Mouse (Mus musculus): ENCODE results near the gene Pcbd2.

The Pcbd2 gene

GRCm38 (mm10) chr13:55737885-55738284 is 10.7 kb downstream of the Pcbd2 start:
- DNase-seq, result no peak

GRCm38 (mm10) chr13:55742306-55742705 is 15.1 kb downstream of the Pcbd2 start:
- DNase-seq, result no peak

GRCm38 (mm10) chr13:55754380-55754779 is 27.2 kb downstream of the Pcbd2 start:
- no peak for DNase-seq

GRCm38 (mm10) chr13:55756789-55757188 is 29.6 kb downstream of the Pcbd2 start:
- no peak for DNase-seq

- DNase-seq, result no peak
Observed at GRCm38 (mm10) chr13:55757645-55758044, 30.5 kb downstream of the Pcbd2 start.

GRCm38 (mm10) chr13:55760576-55760975 is 33.4 kb downstream of the Pcbd2 start:
- DNase-seq, result no peak

GRCm38 (mm10) chr13:55761486-55761885 is 34.3 kb downstream of the Pcbd2 start:
- no peak for DNase-seq

- DNase-seq, result no peak
Observed at GRCm38 (mm10) chr13:55774352-55774751, 47.2 kb downstream of the Pcbd2 start.

- no peak for DNase-seq
Observed at GRCm38 (mm10) chr13:55775056-55775455, 47.9 kb downstream of the Pcbd2 start.

- DNase-seq, result no peak
Observed at GRCm38 (mm10) chr13:55784268-55784667, 57.1 kb downstream of the Pcbd2 start, which contains the start of gene Catsper3. TSS of gene Catsper3 (plus strand) at chr13:55784568.

- no peak for DNase-seq
Observed at GRCm38 (mm10) chr13:55786120-55786519, 59.0 kb downstream of the Pcbd2 start.

GRCm38 (mm10) chr13:55801246-55801645 is 74.1 kb downstream of the Pcbd2 start:
- no peak for DNase-seq

- no peak for DNase-seq
Observed at GRCm38 (mm10) chr13:55803973-55804372, 76.8 kb downstream of the Pcbd2 start.

- no peak for DNase-seq
Observed at GRCm38 (mm10) chr13:55809041-55809623, 82.0 kb downstream of the Pcbd2 start.

GRCm38 (mm10) chr13:55809707-55810106 is 82.5 kb downstream of the Pcbd2 start:
- no peak for DNase-seq

- DNase-seq, result no peak
Observed at GRCm38 (mm10) chr13:55810947-55811346, 83.8 kb downstream of the Pcbd2 start.

GRCm38 (mm10) chr13:55813490-55814016 is 86.4 kb downstream of the Pcbd2 start:
- no peak for DNase-seq

GRCm38 (mm10) chr13:55814834-55815233 is 87.7 kb downstream of the Pcbd2 start:
- DNase-seq, result no peak

GRCm38 (mm10) chr13:55822499-55822898 is 95.3 kb downstream of the Pcbd2 start:
- no peak for DNase-seq

GRCm38 (mm10) chr13:55824151-55824945 is 97.2 kb downstream of the Pcbd2 start:
- DNase-seq, result no peak

GRCm38 (mm10) chr13:55825245-55825681 is 98.1 kb downstream of the Pcbd2 start:
- no peak for DNase-seq

GRCm38 (mm10) chr13:55826008-55826671 is 99.0 kb downstream of the Pcbd2 start:
- no peak for DNase-seq

All from cerebellum, adult 8-10 months (tissue).